Mouse (Mus musculus): ENCODE results near the gene Trove2.

DNA sequence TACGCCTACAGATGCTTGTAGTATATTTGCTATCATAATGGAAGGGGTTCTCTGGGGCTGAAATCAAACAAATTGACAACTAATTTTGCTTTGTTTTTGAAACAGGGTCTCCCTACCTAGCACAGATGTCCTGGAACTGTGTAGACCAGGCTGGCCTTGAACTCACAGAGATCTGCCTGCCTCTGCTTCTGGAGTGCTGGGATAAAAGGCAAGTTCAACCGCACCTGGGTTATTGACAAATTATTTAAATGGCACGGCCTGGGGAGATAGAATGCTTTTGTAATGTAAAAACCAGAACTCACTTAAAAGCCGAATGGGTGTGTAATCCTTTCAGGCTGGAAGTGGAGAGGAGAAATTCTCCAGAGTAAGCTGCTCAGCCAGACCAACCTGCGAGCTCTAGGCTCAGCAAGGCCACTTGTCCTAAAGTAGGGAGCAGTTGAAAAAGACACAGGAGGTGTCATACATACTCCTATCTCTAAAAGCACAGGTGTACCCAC is 42.9 kb downstream of the Trove2 start:
- TF ChIP-seq POLR2A (IDR thresholded peaks at IDR 0.05; ENCODE audit: low read depth, low read length) = no peak
- TF ChIP-seq CTCF (IDR thresholded peaks at IDR 0.05; ENCODE audit: extremely low read depth, insufficient read depth, insufficient read length, insufficient replicate concordance) = no peak

Measured in spleen, adult 2 months (tissue).